Mouse (Mus musculus) olfactory bulb, adult 2 months (tissue): ENCODE results near the gene Luc7l3. TPM values are rescaled to one million over a fixed set of nuclear protein-coding genes. Genes with fewer than 3 reads are reported as not detected.

Source experiments
- H3K27ac ChIP-seq: fragments of 200-500 bp; 2 replicates; pipeline ENCODE4 v1.5.1; 2012; ENCODE audit warnings: low read depth, low read length; ENCODE audit not compliant: insufficient read depth
- H3K4me1 ChIP-seq: fragments of 200-500 bp; 2 replicates; pipeline ENCODE4 v1.6.1; 2012; ENCODE audit warnings: low read length; ENCODE audit not compliant: control insufficient read depth, insufficient read depth
- H3K4me3 ChIP-seq: fragments of 200-500 bp; 2 replicates; pipeline ENCODE4 v1.5.1; 2012; ENCODE audit warnings: mild to moderate bottlenecking, low read depth, low read length, moderate library complexity; ENCODE audit not compliant: insufficient read depth
- CTCF ChIP-seq: fragments of 200-500 bp; IDR thresholded peaks from 2 replicates; pipeline ENCODE4 v1.5.1; 2012; ENCODE audit warnings: low read depth, mild to moderate bottlenecking, low read length, moderate library complexity; ENCODE audit not compliant: insufficient read depth
- POLR2A ChIP-seq: fragments of 200-500 bp; IDR thresholded peaks from 2 replicates; pipeline ENCODE4 v1.6.1; 2012; ENCODE audit warnings: mild to moderate bottlenecking, low read depth, low read length, moderate library complexity; ENCODE audit not compliant: insufficient read depth
- WGBS: fragments of 180-500 bp; shearing (Covaris S2); methylation state at CpG from one replicate; pipeline ENCODE4 v1.1.7; 2018; 5-methylcytosine and 5-hydroxymethylcytosine counted together
- polyA plus RNA-seq: library from polyadenylated mRNA; stranded (reverse); fragments of >200 nt; gene quantifications from 2 replicates; pipeline ENCODE4 v1.2.4, GENCODE M21; 2012; ENCODE audit warnings: low replicate concordance; ENCODE audit not compliant: missing spikeins, insufficient read depth, insufficient read length

Gene Luc7l3
- polyA plus RNA-seq, 1 experiment, result 287 TPM

DNA sequence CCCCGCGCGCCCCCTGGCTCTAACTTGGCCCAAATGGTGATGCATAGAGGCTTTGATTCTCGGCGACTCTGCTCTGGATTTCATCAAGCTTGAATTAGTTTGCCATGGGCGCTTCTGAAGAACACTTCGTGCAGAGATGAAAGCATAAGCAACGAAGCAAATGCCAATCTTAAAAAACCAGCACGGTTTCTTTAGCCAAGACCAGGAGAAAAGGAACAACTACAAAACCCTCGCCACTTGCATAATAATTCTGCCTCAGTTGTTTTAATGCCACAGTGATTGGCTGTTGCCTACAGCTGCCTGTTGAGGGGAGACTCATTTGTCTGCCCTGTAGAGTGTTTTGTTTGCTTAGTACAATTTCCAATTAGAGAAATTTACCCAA lies 6.8 kb upstream of the Luc7l3 start:
- Histone ChIP-seq H3K4me1 (peaks cover 7% of the 10 kb centered on the region; the same call in 1 of the 2 replicates), H3K4me3 (peak overlapping the region; percentile 93), H3K27ac (peak overlapping the region; percentile 99; the same call in 1 of the 2 replicates)
- 0% methylated on average over 10 of the region's 10 CpGs for WGBS
- no peak for TF ChIP-seq CTCF
- TF ChIP-seq POLR2A, result no peak

DNA sequence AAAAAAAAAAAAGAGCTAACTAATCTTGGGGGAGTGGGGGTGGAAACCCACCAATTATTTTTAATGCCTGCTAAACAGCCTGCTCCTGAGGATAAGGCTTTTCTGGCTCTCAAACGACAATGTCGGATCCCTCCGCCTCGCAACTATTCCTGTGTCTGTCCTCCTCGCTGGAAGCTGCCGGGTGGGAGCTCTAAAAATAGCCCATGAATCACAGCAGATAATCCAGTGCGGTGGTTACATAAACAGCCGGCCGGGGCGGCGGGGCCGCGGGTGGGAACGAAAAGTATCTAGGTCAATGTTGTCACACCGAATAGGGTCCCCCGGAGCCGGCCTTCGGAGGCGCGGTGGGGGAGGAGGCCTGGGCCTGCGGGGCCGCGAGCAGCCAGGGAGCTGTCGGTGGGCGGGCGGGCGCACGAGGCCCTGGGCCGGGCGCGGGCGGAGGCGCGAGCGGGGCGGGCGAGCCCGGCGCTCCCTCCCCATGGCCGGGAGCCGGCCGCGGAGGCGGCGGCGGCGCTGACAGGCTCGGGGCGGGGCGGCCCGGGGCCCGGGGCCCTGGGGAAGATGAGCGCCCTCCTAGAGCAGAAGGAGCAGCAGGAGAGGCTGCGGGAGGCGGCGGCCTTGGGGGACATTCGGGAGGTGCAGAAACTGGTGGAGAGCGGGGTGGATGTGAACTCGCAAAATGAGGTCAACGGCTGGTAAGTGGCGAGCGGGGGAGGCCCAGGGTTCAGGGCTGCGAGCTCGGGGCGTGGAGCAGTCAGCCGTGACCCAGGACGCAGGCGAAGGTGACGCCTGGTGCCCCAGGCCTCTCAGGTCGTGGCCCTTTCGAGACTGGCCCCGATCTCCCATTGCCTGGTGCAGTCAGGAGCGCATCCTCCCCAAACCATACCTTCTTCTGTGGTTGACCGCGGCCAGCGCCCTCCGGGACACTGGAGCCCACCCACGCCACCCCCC lies 6.2 kb upstream of the Luc7l3 start, which contains the start of gene Ankrd40:
Ankrd40 (plus strand) TSS at position 309 of the 951 bp plus-strand sequence.
- Histone ChIP-seq H3K27ac (peak within 1 kb of the TSS; percentile 99), H3K4me1 (peaks cover 7% of the 10 kb centered on the region; the same call in 1 of the 2 replicates), H3K4me3 (peak within 1 kb of the TSS; percentile 93)
- under 1% methylated on average over 78 of the region's 78 CpGs for WGBS
- TF ChIP-seq CTCF (no peak), POLR2A (peak; percentile 72)

DNA sequence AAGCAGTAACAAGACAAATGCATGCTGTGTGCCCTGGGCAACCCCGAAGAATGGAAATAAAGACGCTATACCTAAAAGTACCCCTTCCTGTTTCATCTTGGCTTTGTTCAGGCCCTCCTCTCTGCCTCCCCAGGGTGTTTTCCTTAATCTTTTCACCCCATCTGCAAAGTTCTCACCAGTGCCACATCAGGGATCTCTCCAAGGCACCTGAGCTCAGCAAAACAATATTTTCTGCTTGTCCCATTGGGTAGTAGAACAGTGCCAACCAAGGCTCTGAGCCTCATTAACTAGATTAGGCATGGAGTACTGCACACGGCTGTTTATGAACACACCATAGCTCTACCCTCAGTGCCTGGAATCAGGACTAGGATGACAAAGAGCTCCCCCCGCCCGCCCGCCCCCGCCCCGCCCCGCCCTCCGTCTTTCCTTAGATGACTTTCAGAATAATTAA lies 5.2 kb upstream of the Luc7l3 start:
- WGBS, result under 1% methylated on average over 10 of the region's 10 CpGs
- H3K4me1 ChIP-seq, result peaks cover 7% of the 10 kb centered on the region; the same call in 1 of the 2 replicates
- peak overlapping the region; percentile 94 for H3K27ac ChIP-seq
- TF ChIP-seq CTCF (no peak), POLR2A (no peak)
- H3K4me3 ChIP-seq, result no peak overlapping the region

DNA sequence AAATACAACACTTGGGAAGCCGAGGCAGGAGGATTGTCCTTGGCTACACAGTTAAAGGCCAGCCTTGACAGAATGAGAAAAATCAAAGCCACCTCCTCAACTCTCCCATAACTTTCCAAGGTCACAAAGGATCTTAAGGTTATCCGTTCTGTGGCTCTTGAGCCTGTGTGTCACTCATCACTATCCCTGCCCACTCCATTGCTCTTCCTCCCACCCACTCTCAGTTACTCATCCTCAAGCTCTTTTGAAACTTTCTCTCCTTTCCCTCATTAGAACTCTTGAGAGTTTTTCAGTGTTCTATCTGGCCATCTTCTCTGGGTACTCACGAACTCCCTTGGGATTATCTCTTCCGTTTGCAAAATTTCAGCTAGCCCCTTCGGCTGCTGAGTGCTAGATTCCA lies 2.8 kb upstream of the Luc7l3 start:
- no peak for TF ChIP-seq CTCF
- no peak for TF ChIP-seq POLR2A
- no peak overlapping the region for H3K27ac ChIP-seq
- H3K4me3 ChIP-seq, result no peak overlapping the region
- peaks cover 5% of the 10 kb centered on the region; the same call in 1 of the 2 replicates for H3K4me1 ChIP-seq
- 89% methylated on average over 5 of the region's 5 CpGs for WGBS

DNA sequence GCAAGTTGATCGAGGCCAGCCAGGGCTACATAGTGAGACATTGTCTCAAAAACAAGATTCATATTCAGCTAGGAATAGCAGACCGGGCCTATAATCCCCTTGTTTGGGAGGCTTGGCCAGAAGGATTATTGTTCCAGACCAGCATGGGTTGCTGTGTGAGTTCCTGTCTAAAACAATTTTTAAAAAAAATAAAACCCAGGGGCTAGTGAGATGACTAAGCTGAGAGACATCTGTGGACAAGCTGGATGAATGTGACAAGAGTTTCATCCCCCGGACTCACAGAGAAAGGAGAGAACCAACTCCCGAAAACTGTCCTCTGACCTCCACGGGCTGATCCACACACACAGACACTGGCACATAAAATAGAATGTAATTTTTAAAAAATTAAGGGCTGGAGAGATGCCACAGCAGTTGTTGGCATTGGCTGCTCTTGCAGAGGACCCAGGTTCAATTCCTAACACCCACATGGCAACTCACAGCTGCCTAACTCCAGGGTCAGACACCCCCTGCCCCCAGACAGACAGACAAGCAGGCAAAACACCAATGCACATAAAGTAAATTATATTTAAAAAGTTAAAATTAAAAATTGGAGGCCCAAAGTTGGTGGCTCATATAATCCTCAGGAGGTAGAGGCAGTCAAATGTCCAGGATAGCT lies 1.6 kb upstream of the Luc7l3 start:
- TF ChIP-seq POLR2A (no peak), CTCF (no peak)
- WGBS, result 69% methylated on average over 5 of the region's 5 CpGs
- Histone ChIP-seq H3K4me3 (no peak overlapping the region), H3K27ac (no peak overlapping the region), H3K4me1 (peaks cover 7% of the 10 kb centered on the region)

DNA sequence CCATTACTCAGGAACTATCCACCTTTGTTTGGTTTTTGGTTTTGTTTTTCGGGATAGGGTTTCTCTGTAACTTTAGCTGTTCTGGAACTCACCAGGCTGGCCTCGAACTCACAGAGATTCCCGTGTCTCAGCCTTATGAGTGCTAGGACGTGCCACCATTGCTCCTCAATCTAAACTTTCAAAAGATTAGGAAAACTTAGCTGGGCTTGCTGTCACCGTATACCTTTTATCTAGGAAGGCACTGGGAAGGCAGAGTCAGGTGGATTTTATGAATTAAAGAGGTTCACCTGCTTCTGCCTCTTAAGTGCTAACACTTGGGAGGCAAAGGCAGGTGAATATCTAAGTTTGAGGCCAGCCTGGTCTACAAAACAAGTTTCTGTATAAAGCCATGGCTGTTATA lies 848 bp upstream of the Luc7l3 start:
- Histone ChIP-seq H3K27ac (peak overlapping the region; percentile 98; the same call in 1 of the 2 replicates), H3K4me1 (peaks cover 10% of the 10 kb centered on the region), H3K4me3 (no peak overlapping the region)
- no peak for TF ChIP-seq POLR2A
- no peak for TF ChIP-seq CTCF
- WGBS, result 61% methylated on average over 5 of the region's 5 CpGs

DNA sequence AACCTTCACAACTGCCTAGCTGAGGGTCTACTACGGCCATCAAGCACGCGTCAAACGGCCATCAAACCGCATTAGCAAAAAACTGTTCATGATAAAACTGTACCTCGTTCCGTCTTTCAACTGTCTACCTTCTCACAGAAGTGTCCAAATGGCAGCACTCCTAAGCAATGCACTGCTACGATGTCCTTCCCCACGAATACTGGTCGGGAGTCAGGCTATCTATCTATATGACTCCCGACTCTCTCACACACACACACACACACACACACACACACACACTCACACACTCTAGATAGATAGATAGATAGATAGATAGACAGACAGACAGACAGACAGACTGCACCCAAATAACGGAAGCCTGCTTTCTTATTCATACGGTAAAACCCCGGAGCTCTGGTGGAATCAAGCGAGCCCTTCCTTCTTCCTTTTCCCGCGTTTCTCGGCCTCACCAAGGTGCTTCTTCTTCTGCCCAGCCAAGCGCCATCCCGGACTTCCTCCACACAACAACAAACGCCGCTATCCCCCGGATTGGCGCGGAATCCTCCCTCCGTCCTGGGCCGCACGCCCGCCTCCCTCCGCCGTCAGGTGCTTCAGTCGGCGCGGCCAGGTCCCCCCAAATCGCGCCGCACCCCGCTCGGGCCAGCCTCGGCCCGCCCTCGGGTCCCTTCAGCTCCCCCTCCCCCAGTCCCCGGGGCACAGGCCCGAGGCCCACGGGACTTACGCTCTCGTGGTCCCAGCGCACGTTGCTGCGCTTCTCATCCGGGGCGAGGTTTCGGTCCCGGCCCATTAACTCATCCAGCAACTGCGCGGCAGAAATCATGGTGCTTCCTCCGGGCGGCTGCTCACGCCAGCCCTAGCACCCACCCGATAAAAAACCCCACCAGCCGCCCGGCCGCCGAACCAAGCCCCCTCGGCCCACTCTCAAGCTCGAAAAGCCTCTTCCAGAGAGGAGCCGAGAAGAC lies 538 bp downstream of the Luc7l3 start:
- H3K4me1 ChIP-seq, result peaks cover 11% of the 10 kb centered on the region
- TF ChIP-seq CTCF (no peak), POLR2A (no peak)
- WGBS, result under 1% methylated on average over 67 of the region's 67 CpGs
- H3K27ac ChIP-seq, result peak overlapping the region; percentile 96
- peak overlapping the region; percentile 99 for H3K4me3 ChIP-seq

DNA sequence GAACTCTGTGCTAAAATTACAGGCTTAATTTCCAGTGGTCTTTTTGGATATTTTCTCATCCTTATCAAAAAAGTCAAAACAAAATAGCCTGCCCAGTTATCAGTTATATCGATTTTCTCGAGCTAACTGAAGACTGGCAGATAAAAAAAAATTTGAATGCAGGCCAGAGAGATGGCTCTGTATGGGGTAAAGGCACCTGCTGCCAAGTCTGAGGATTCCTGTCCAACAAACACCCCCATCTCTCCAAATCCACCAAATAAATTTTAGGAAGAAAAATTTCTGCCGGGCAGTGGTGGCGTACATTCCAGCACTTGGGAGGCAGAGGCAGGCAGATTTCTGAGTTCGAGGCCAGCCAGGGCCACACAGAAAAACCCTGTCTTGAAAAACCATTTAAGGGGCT lies 3.7 kb downstream of the Luc7l3 start:
- Histone ChIP-seq H3K27ac (no peak overlapping the region), H3K4me3 (no peak overlapping the region), H3K4me1 (peaks cover 6% of the 10 kb centered on the region)
- TF ChIP-seq POLR2A (no peak), CTCF (no peak)
- WGBS, result 50% methylated on average over 5 of the region's 5 CpGs
